Mouse (Mus musculus) thymus, postnatal 14 days (tissue): ENCODE measurements at regions not wholly inside any gene's neighbourhood (a gene's known extent, or its start where the extent isn't known, plus 50 kb on each side); places are given as distances from the start of the nearest gene placed in this dataset.

Experiments
- DNase-seq: peaks from one replicate; pipeline ENCODE4 v3.0.0; 2021

DNA sequence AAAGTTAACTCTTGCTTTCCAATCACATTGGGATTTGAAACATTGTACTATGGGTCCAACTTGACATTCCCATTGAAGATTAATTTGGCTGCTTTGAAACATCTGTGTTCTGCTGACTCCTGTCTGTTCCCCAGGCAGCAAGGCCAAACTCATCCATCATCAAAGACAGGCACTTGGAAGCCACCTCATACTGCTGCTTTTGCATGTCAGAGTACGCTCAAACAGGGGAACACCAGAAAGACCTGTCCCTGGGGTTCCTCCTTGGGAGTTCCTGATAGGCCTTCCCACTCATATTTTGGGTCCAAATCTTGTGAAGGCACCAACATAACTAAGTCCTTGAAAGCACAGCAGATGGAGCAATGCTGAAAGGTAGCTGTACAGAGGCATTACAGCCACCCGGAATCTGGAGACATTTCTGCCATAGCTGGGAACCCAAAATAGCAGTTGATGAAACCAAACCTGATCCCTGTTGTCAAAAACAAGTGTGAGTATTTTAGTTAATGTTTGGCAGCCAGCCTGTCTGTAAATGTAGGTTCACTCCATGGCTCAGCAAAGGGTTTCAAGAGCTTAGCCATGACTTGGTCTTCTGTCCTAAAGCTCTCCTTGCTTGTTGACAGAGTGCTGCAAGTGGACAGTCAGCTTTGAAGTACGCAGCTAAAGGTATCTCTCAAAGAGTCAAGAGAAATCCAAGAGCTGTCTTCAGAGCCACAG lies 147.0 kb upstream of the Spag17 start:
- DNase-seq = no peak

DNA sequence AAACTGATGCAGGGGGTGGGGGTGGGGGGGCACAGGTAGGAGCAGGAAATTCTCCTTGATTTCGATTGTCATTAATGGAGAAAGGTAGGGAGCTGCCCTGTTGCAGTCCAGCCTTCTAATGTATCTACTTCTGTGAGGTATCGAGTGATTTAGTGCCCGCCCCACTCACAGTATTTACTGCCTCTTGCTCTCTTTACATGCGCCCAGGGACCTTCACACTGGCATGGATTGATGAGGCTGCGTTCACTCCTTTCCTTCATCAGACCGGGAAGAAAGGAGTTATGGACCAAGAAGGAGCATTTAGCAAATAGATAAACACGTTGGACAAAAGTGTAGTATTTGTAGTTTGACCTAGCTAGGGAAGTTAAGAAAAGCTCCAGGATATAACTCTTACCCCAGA lies 145.6 kb upstream of the Spag17 start:
- no peak for DNase-seq

DNA sequence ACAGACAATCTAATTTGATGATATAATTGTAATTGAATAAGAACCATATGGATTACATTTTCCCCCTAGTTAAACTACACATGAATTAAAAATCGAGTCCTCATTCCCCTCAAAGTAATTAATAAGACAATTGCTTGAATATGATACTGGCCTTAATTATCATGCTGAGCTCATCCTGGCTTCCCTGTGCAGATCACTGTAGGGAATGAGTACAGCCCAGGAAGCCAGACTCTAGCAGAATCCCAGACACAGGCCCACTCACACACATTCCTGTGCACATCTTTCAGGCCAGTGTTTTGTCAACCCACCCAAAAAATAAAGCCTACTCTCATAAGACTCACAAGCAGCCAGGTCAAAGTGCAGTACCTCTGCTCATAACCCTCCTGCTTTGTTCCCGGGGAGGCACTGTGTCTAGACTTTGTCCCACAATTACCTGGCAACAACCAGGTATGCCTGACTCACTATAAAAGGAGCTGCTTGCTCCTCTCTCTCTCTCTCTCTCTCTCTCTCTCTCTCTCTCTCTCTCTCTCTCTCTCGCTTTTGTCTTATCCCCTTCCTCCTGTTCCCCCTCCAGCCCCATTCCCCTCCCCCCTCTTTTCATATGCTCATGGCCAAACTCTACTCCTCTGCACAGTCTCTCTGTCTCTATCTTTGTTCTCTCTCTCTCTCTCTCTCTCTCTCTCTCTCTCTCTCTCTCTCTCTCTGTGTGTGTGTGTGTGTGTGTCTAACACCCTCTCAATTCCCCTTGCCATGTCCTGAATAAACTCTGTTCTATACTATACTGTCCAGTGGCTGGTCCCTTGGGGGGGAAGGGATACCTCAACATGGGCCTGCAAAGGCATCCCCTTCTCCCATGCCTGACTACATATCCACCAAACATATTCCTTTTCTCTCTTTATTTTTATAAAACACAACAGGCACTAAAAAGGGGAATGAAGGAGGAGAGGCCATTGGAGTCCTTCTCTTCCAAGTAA lies 143.7 kb upstream of the Spag17 start:
- DNase-seq = no peak

DNA sequence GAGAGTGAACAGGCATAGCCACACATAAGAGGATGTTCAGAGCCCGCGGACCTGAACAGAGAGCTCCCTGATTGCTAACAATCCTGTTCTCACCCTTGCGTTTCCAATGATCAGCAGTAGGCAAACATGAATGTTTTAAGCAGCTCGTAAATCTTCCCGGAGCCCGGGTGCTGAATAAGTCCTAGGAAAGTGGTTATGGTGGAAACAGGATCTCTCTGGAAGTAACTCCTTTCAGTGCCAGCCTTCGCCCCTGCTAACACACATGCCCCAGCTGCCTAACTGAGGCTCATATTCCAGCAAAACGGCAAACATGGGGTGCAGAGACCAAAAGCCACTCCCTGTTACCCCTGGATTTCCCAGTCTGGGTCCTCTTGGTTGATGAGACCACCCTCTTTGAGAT lies 135.5 kb upstream of the Spag17 start:
- no peak for DNase-seq

DNA sequence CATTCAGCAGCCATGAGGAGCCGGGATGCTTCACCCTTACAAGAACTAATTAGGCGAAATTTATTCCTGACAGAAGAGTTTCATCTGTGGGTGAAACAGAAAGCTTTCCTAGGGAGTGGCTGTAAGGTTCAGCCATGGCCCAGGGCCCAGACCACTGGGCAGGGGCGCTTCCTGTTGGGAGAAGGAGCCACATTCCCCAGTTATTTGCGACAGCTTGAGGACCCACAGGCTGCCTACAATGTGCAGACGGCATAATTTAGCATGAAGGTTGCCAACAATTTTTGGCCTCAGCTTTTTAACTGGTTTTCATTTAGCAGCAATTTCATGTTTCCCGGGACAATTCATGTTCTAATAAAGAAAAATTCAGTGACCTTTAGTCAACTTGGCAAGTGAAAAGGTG lies 106.7 kb upstream of the Spag17 start:
- no peak for DNase-seq

DNA sequence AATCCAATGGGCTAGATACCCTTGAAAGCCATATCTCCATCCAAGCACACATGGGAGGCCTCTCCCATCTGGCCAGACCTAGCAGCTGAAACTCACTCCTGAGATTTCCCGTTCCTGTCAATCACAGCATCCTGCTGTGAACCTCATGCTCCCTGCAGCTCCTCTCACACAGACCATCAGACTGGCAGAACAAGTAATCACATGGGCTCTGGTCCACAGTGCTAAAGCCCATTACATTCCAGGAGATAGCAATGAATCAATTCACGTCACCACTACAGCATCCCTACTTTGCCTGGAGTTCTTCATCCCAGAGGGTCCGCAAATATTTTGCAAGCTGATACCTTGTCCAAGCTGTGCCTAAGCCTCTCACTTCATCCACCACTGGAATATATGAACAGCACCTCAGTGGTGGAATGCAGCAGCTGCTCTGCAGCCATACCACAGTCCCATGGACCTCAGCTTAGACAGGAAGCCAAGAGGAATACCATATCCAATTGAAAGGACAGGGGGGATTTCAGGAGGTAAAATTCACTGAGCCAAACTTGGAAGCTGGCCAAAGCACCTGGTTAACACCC lies 99.2 kb upstream of the Spag17 start:
- no peak for DNase-seq

DNA sequence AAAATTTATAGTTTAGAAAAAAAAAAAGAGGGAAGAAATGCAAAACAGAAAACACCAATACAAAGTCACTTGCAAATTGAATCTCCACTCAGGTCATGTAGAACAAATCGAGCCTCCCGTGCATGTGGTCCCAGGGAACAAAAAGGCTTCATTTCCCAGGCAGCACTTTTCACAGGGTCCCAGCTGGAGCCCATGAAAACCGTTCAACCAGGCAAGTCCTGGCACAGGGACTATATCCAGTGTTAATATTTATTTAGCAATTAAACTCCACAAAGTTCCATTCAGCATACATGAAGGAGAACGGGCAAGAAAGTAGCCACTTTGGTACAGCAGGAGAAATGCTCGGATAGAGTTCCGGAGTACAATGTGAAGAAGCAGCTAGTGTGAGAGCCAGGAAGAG lies 93.9 kb upstream of the Spag17 start:
- no peak for DNase-seq

DNA sequence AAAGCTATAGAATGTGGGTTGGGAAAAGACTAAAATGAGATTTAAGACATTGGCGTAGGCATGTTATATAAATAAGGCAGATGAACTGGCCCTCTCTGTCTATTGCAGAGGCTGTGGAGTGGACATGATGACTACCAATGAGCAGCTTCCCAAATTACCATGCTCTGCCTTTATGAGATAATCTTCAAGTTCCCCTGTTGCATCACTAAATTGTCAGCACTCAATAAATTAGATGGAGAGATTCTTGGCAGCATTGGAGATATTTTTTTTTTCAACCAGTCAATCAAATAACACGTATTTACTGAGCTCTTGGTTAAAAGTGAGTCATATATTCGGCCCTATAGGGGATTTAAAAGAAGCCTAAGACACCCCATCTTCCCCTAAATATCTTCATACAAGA lies 91.6 kb upstream of the Spag17 start:
- DNase-seq = no peak

DNA sequence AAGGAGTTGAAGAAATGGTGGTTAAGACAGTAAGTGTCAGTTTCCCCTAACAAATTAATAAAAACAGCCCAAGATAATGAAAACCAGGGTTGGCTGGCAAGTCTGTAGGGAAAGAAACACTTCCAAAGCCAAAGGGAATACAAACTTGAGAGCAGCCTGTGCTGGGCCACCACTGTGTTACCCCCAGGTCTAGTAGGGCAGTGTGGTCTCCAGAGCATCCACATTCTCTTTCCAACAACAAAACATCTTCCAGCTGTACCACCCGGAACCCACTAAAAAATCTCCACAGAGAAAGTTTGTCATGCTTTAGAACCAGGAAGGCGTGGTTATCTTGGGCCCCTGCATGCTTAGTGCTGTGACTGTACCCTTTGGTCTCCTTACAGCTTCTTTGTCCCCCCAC lies 89.4 kb upstream of the Spag17 start:
- no peak for DNase-seq

DNA sequence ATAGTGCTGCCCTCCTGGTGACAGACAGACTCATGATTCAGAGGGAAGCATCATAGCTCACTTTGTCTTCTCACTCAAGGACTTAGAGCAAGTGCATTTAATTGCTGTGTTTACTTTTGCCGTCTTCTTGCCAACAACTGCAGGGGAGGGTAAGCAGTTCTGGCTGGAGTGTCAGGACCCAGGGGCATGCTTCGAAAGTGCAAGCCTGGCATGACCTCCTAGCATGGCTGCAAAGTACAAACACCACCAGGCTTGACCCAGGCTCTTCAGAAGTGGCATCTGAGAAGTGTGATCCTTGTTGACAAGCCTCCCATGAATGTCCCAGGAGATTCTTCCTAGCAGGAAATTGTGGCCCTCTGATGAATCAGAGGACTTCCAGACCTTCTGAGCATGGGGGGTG lies 87.4 kb upstream of the Spag17 start:
- no peak for DNase-seq

DNA sequence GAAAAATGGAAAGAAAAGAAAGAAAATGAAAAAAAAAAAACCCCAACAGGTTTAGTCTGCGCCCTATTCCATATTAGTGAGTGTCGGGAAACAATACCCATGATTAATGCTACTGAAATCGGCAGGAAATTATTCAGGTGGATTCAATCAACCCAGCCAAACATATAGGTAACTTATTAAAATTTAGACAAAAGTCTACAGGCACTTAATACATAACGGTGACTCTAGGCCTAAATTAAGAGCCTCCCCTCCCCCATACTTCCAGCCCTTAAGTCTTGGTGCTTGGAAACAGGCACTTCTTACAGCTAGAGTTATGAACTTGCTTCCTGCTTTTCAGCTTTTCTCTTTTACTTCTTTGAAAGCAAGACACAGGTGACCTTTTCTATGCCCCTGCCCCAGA lies 74.7 kb upstream of the Spag17 start:
- no peak for DNase-seq

DNA sequence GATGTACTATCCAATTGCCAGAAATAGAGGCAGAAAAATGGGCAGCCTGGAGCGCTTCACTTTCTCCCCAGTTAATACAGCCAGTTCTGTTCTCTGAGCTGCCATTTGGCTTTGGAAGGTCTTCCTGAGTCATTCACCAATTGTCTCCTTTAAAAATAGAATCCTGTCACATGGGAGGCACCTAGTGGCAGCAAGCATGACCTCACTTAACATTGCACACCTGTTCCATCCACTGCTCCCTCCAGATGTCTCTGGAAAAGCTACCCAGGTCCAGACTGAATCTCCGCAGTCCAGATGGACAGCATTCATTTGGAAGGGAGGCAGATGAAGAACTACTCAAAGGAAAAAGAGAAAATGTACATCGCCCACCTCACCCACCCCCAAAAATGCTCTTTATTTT lies 73.9 kb upstream of the Spag17 start:
- DNase-seq = no peak

DNA sequence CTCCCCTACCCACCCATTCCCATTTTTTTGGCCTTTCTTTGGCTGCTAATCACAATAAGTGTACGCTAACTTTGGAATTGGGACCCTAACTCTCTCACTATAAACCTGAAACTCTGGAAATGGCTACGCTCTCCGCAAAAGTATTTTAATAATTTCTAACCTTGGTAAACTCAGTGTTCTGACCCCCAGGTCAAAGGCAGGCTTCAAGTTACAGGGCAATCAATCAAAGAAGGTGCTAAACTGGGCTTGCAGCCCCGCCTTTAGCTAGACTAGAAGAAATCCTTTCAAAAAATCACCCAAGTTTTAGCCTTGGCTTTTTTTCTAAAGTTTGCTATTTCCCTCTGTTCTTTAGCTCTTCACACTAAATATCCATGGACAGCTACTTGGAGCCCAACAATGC lies 72.4 kb upstream of the Spag17 start:
- no peak for DNase-seq

DNA sequence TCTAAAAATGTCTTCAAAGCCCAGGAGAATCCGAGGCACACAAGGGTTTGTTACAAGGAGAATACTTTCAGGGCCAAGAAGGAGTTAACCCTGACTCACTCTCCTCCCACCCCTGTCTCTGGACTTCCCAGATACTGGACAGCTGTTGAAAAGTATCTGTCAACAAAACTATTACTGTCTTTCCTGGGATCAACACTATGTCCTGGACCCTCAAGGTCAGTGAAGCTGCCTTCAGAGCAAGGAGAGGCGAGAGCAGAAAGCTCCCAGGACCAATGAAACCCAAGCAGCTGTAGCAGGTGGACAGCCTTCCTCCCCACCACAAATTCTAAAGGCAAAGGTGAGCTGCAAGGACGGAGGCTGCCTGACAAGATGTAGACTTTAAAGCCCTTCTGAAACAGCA lies 70.1 kb upstream of the Spag17 start:
- DNase-seq = no peak

DNA sequence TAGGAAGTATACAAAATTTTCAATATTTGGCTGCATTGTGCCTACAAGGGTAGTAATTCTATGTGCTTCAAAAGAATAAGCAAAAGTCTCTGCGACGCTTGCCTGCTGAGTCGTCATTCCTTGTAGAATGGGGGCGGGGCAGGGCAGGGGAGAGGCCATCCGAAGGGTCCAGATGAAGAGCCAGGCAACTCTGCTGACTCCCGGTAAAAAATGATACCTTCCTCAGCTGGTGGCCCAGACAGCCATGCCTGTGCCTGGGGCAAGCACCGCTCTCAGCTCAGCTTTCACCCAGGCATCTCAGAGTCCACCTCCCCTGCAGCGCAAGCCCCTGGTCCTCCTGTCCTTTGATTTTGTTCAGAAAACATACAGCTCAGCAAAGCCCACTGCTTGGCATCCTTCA lies 67.2 kb upstream of the Spag17 start:
- DNase-seq = no peak

DNA sequence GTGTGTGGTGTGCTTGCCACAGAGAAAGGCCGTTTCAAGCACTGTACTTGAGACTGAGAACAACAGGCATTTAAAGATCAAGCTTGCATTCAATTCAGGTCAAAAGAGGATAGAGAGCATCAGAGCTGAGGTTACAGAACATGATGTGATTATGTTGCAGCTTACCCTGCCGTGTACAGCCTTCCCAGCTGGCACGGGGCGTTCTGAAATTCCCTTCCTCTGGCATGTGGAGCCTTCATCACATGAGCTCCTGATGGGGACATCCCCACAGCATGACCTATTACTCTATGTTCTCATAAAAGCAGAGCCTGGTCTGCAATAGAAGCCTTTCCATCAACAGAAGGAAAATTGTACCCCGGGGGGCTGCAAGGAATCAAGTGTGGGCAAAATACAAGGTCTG lies 62.5 kb upstream of the Spag17 start:
- no peak for DNase-seq

DNA sequence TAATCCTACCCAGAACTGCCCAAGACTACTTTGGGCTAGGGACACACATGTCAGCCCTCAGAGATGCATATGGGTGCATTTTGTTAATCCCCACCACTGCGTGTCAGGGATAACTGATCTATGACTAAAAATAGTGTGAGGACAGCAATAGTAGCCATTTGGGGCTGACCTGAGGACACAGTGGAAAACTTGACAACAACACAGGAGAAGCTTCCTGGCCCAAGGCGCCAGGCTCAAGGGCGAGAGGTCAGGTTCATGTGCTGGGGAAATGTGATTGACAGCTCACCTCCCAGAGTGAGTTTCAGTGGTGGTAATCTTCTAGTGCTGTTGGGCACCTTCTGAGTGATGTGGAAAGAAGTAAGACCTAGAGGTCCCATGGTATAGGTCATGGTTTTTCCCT lies 62.0 kb upstream of the Spag17 start:
- no peak for DNase-seq
